Mouse (Mus musculus): ENCODE data around the gene Bbip1. TPM values are rescaled to one million over a fixed set of nuclear protein-coding genes. Genes with fewer than 3 reads are reported as not detected.

Gene Bbip1
- polyA plus RNA-seq, 1 experiment from 2014 or later: 105 TPM

- Histone ChIP-seq H3K27ac (no peak overlapping the region), H3K36me3 (replicated peaks) (no peaks in the 10 kb centered on the region), H3K4me3 (no peak overlapping the region), H3K27me3 (ENCODE audit: poor library complexity, severe bottlenecking) (no peaks in the 10 kb centered on the region), H3K9me3 (no peaks in the 10 kb centered on the region), H3K4me1 (peaks cover 10% of the 10 kb centered on the region)
- DNase-seq (ENCODE audit: extremely low spot score, low spot score): no peak
- WGBS: 80% methylated on average over 1 of the region's 1 CpGs
Observed at GRCm38 (mm10) chr19:53880460-53880859, 64.0 kb downstream of the Bbip1 start.

Other genes starting within 250 kb of the Bbip1 start
- gene Pdcd4, start 52.4 kb downstream of the Bbip1 start, polyA plus RNA-seq (2016; fragmentation: Nextera tagmentation; extraction: Ambion mirVana): 46.7 and 47.0 TPM in 2 replicates
- 59.6 and 71.0 TPM in 2 replicates for gene Shoc2, start 321 bp downstream of the Bbip1 start, polyA plus RNA-seq (2016; fragmentation: Nextera tagmentation; extraction: Ambion mirVana)
- 0.67 and 0.73 TPM in 2 replicates for gene Adra2a, start 99.5 kb upstream of the Bbip1 start, polyA plus RNA-seq (2016; fragmentation: Nextera tagmentation; extraction: Ambion mirVana)